Mouse (Mus musculus) lung, postnatal 14 days (tissue): Measurements from ENCODE around the gene Zfp423.

Source experiments
- DNase-seq: peaks from one replicate; pipeline ENCODE4 v3.0.0; 2021

Zfp423 gene

GRCm38 (mm10) chr8:87660029-87660915 lies 299.1 kb downstream of the Zfp423 start:
- no peak for DNase-seq

GRCm38 (mm10) chr8:87657488-87657887 lies 301.9 kb downstream of the Zfp423 start:
- no peak for DNase-seq

GRCm38 (mm10) chr8:87656484-87657230 lies 302.7 kb downstream of the Zfp423 start:
- peak; percentile 72 for DNase-seq

- DNase-seq: no peak
Measured at GRCm38 (mm10) chr8:87655946-87656345, 303.4 kb downstream of the Zfp423 start.

- DNase-seq: no peak
Measured at GRCm38 (mm10) chr8:87647781-87648180, 311.6 kb downstream of the Zfp423 start.

GRCm38 (mm10) chr8:87645829-87646483 lies 313.4 kb downstream of the Zfp423 start:
- peak; percentile 50 for DNase-seq

GRCm38 (mm10) chr8:87645371-87645770 lies 314.0 kb downstream of the Zfp423 start:
- DNase-seq: no peak

- DNase-seq: peak; percentile 36
Measured at GRCm38 (mm10) chr8:87640930-87641329, 318.5 kb downstream of the Zfp423 start.

GRCm38 (mm10) chr8:87636226-87636742 lies 323.1 kb downstream of the Zfp423 start:
- DNase-seq: no peak

- DNase-seq: no peak
Measured at GRCm38 (mm10) chr8:87631776-87632175, 327.6 kb downstream of the Zfp423 start.

GRCm38 (mm10) chr8:87629656-87630055 lies 329.7 kb downstream of the Zfp423 start:
- no peak for DNase-seq

GRCm38 (mm10) chr8:87621181-87621580 lies 338.2 kb downstream of the Zfp423 start:
- DNase-seq: no peak

- no peak for DNase-seq
Measured at GRCm38 (mm10) chr8:87620225-87620624, 339.2 kb downstream of the Zfp423 start.

- DNase-seq: no peak
Measured at GRCm38 (mm10) chr8:87619529-87619928, 339.9 kb downstream of the Zfp423 start.

GRCm38 (mm10) chr8:87619118-87619517 lies 340.3 kb downstream of the Zfp423 start:
- peak; percentile 13 for DNase-seq

GRCm38 (mm10) chr8:87613701-87614100 lies 345.7 kb downstream of the Zfp423 start:
- no peak for DNase-seq
